Mouse (Mus musculus) ovary, adult 18-20 months (tissue): ENCODE results near the gene Fam129a.

ENCODE experiments used
- DNase-seq: peaks from one replicate; pipeline ENCODE4 v3.0.0; 2022; ENCODE audit warnings: low spot score, mixed read lengths

The Fam129a gene

GRCm38 (mm10) chr1:151584182-151584471 lies 13.1 kb downstream of the Fam129a start:
- DNase-seq = no peak

DNA sequence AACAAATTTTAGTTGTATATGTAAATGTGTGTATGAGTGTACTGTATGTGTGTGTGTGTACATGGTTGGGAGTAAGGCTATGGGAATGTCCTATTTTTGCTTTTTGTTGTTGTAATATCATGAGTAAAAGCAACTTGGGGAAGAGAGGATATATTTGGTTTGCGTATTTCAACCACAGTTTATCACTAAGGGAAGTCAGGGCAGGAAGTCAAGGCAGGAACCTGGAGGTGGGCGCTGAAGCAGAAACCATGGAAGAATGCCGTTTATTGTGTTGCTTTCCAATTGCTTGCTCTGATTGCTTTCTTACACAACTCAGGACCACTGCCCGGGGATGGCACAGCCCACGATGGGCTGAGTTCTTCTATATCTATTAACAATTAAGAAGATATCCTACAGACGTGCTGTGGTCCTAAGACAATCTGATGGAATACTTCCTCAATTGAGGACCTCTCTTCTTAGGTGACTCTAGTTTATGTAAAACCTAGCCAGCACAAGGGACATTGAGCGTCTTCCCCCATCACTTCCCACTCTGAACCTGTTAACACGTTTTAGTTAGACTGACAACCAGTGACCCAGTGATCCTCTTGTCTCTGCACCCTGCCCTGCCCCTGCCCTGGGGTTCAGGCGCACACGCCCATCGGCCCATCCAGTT lies 13.7 kb downstream of the Fam129a start:
- no peak for DNase-seq

- DNase-seq = no peak
These were observed 14.7 kb downstream of the Fam129a start for GRCm38 (mm10) chr1:151585647-151586046.

DNA sequence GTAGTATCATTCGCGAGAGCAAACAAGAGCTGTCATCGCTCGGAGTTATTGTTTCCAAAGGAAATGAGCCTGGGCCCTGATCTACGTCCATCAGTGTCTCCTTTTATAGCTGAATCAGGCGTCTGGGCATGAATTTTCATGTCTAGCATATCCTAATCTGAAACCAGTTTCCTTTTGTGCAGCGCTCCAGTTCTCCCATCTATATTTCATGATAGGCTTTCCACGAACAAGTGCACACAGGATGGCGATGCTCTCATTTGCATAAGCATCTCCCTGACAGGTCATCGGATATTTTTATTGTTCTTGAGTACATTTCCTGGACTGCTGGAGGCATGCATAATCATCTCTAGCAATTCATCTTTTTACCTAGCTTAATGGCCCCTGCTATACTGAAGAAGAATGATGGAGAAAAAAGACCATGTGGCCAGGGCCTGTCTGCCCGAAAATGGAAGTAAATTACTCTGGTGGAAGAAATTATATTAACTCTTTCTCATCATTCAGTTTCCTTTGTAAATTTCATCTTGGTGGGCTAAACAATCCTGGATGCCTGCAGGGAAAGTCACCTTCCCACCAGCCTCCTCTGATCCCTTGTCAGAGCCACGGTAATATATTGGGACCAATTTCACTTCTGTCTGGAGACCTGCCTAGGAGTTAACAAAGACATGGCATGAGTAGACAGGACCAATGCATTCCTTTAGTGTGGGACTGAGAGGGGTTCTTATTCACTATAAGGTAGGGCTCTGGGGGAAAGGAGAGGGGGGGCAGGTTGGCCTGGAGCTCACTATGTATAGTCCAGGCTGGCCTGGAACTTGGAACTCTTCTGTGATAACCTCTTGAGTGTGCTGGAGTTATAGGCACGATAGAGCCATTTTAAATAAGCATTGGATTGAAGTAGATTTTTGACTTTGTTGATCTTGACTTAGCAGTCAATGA lies 21.4 kb downstream of the Fam129a start:
- no peak for DNase-seq

GRCm38 (mm10) chr1:151594906-151595305 lies 23.9 kb downstream of the Fam129a start:
- DNase-seq = no peak

DNA sequence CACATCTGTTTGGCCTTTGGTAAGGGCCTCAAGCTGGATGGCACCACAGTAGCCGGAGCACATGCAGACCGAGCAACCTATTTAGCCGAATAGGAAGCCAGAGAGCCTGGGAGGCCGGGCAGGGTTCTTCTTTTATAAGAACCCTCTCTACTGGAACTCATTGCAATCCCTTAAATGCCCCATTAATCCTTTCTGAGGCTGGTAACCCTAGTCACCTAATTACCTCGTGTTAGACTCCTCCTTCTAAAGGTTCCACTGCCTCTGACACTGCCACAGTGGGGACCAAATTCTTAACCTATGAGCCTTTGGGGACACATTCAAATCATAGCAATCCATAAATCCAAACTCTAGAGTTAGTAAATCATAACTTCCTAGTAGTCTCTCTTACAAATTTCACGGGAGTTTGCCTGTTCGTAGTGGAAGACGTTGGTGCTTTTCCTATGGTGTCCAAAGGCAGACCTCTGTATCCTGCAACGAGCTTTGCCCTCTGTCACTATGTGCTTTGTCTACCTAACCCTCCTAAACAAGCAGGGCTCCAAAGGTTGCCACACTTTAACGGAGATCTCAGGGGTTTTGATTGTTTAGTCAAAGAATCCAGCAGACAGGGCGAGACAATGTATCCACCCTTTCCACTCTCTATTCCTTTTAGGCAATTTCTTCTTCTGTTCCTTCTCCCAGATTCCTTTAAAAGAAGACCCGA lies 24.8 kb downstream of the Fam129a start:
- no peak for DNase-seq

GRCm38 (mm10) chr1:151596562-151596961 lies 25.6 kb downstream of the Fam129a start:
- no peak for DNase-seq

- DNase-seq = no peak
These were observed 26.8 kb downstream of the Fam129a start for GRCm38 (mm10) chr1:151597677-151598297.

DNA sequence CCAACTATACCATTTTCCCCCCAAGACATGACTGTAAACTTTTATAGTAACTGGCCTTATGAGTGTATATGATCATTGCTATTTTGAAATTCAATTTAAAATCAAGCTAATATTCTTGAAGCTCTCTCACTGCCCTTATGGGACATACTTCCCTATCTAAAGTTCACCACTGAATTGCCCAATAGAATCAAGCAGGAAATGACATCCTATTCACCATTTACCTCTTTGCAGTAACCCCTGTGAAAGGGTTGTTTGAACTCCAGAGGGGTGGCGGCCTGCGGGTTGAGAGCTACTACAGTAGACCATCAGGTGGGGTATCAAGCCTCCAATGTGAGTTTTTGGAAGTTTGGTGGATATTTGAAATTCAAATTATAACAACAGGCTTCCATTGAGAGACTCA lies 27.9 kb downstream of the Fam129a start:
- no peak for DNase-seq

DNA sequence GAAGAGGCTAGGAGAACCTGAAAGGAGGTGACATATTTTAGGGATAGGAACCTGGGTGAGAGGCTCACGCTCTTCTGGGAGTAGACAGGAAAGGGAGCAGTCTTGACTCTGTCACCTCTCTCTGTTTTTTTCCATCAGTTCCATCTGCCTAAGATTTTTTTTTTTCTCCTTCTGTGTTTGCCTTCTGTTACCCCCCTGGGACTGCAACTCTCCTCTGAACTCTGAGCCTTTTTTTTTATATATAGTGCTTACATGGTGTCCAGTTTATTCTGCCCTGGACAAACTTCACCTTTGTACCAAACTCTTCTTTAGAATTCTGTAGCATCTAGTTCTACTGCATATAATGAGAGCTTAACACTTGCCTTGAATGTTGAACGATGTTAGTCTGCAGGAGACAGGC lies 33.3 kb downstream of the Fam129a start:
- DNase-seq = no peak

GRCm38 (mm10) chr1:151607957-151608356 lies 37.0 kb downstream of the Fam129a start:
- peak; percentile 32 for DNase-seq

DNA sequence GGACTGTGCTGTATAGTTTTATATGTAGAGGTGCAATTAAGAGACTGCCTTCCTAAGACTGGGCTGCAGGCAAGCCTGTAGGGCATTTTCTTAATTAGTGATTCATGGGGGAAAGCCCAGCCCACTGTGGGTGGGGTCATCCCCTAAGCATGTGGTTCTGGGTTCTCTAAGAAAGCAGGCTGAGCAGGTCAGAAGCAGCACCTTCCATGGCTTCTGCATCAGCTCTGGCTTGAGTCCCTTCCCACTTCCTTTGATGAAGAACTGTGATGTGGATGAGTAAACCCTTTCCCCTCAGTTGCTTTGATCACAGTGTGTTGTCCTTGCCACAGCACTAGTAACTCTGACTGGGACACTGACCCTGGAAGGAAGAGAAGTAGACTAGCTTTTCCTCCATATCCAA lies 39.6 kb downstream of the Fam129a start:
- no peak for DNase-seq

DNA sequence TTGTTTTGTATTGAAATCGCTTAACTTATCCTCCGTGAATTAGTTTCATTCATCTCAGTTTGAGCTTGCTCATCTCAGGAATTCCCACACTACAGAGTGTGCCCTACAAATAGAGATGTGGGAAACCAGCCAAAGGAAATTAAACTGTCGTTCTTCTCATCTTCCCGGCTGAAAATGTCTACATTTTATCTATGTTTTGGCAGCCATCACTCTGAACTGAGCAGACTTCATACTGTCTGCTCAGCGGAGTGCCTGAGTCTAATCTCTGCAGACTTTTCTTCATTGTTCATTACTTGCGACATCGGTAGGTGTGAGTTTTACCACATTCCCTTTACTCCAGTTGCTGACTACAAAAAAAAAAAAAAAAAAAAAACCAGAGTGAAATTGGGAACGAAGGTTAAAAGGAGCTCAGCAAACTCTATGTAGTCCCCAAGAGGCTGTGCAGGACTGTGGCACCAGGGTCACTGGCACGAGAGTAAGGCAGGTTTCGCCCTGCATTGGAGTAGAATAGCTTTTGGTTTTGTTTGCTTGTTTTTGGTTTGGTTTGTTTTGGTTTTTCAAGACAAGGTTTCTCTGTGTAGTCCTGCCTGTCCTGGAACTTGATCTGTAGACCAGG lies 43.4 kb downstream of the Fam129a start:
- DNase-seq = no peak

DNA sequence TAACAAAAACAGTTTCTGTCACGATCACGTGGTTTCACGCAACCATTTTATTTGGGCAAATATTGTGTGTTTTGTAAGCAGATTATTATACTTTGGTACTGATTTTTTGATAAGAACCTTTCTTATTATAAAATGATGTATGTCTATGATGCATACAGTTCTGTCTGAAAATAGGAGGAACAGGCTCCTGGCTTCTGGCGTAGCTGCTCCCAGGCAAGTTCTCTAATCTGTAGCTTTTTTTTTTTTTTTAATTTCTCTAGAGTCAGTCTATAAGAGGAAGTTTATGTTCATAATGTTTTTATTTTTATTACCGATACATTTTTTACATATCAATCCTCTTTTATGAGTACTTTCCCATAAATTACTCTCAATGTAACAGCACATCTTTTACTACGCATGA lies 44.6 kb downstream of the Fam129a start:
- no peak for DNase-seq

DNA sequence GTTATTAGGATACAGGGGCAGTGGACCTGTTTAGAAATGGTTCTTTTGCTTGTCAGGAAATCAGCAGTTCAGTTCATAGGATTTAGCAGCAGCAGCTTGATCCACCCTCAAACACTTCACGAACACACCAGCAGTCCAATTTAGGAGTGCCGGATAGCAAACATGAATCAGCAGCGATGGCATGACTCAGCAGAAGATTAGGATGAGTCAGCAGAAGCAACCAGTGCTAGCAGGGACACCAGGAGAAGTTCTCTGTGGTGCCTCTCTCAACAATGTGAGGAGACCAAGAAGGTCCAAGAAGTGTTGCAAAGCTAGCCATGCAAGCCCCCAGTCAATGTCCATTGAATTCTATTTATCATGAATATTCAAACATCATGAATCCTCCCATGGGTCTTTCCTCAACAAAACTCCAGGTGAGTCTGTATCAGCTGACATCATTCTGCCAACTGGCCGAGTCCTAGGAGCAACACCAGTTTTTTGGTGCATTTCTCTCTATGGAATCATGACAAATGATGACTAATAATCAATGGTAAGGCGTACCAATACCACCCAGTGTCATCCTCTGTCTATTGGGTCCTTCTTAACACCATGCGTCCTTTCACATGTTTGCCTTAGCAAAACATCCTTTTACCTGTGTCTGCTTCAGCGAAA lies 45.7 kb downstream of the Fam129a start:
- peak; percentile 12 for DNase-seq

DNA sequence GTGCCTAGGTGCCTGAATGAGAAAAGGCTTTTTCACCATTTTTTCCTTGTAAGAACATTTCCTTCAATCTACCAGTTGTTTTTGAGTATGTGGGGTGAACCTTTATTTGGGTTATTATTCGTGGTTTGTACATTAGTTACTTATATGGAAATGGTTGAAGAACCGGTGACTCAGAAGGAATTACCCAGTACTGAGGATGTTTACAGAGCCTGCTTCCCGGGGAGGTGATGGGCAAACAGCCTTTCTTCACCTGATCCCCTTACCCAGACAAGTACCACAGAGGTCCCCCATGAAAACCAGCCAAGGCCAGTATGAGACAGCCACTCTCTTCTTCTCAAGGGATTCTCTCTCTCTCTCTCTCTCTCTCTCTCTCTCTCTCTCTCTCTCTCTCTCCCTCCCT lies 47.3 kb downstream of the Fam129a start:
- DNase-seq = no peak

GRCm38 (mm10) chr1:151619281-151619711 lies 48.3 kb downstream of the Fam129a start:
- DNase-seq = no peak

GRCm38 (mm10) chr1:151620730-151621129 lies 49.7 kb downstream of the Fam129a start:
- no peak for DNase-seq

DNA sequence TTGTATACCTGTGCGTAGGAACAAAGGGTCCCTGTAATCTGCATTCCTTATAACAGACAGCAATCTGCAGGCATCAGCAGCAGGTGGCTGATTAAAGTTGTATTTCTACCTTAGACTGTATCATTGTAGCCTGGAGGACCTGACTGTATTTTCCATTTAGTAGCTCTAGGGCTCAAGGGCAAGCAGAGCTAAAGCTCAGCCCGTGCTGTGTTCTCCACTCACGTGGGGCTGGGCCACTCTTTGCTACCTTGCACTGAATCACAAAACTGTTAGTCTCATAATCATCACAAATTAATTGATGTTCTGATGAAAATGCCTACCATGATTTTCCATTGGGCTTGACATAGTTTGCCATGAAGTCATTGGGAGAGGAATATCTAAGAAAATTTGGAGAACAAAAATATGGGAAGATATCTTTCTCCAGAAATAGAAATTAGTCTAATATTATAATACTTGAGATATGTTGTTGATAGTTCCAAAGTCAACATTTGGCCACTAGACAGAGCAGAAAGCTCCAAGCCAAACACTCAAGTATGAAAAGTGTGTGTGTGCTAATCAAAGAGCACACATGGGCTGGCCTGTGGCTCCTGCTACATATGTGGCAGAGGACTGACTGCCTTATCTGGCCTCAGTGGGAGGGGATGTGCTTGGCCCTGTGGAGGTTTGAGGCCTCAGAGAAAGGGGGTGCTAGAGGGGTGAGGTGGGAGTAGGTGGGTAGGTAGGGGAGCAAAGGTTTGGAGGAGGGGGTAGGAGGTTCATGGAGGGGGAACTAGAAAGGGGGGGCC lies 53.6 kb downstream of the Fam129a start:
- DNase-seq = no peak

GRCm38 (mm10) chr1:151625260-151625659 lies 54.3 kb downstream of the Fam129a start:
- no peak for DNase-seq

GRCm38 (mm10) chr1:151625690-151626089 lies 54.7 kb downstream of the Fam129a start:
- DNase-seq = no peak
